Mouse (Mus musculus): ENCODE measurements around the gene Pcbp3.
A peak's percentile ranks its signal among the peaks of the same experiment; 100 is the strongest.

Pcbp3 gene

GRCm38 (mm10) chr10:76844901-76845300, 116.8 kb downstream of the Pcbp3 start:
- no peak for DNase-seq (ENCODE audit: low read depth, low spot score)

- no peak for DNase-seq (ENCODE audit: low read depth, low spot score)
These were observed 117.3 kb downstream of the Pcbp3 start for GRCm38 (mm10) chr10:76844365-76844764.

GRCm38 (mm10) chr10:76842087-76842486, 119.6 kb downstream of the Pcbp3 start:
- DNase-seq (ENCODE audit: low read depth, low spot score): no peak

- DNase-seq (ENCODE audit: low read depth, low spot score): no peak
These were observed 120.5 kb downstream of the Pcbp3 start for GRCm38 (mm10) chr10:76841220-76841619.

- DNase-seq (ENCODE audit: low read depth, low spot score): no peak
These were observed 121.1 kb downstream of the Pcbp3 start for GRCm38 (mm10) chr10:76840566-76840965.

- DNase-seq (ENCODE audit: low read depth, low spot score): peak; percentile 90
These were observed 126.0 kb downstream of the Pcbp3 start for GRCm38 (mm10) chr10:76835497-76836357.

GRCm38 (mm10) chr10:76832841-76833240, 128.8 kb downstream of the Pcbp3 start:
- DNase-seq (ENCODE audit: low read depth, low spot score): no peak

- DNase-seq (ENCODE audit: low read depth, low spot score): no peak
These were observed 129.8 kb downstream of the Pcbp3 start for GRCm38 (mm10) chr10:76831915-76832314.

- DNase-seq (ENCODE audit: low read depth, low spot score): no peak
These were observed 130.5 kb downstream of the Pcbp3 start for GRCm38 (mm10) chr10:76831151-76831550.

GRCm38 (mm10) chr10:76828936-76829335, 132.8 kb downstream of the Pcbp3 start:
- DNase-seq (ENCODE audit: low read depth, low spot score): no peak

- no peak for DNase-seq (ENCODE audit: low read depth, low spot score)
These were observed 139.0 kb downstream of the Pcbp3 start for GRCm38 (mm10) chr10:76822698-76823097.

- no peak for DNase-seq (ENCODE audit: low read depth, low spot score)
These were observed 142.4 kb downstream of the Pcbp3 start for GRCm38 (mm10) chr10:76819321-76819720.

GRCm38 (mm10) chr10:76818337-76818736, 143.3 kb downstream of the Pcbp3 start:
- no peak for DNase-seq (ENCODE audit: low read depth, low spot score)

- DNase-seq (ENCODE audit: low read depth, low spot score): no peak
These were observed 144.8 kb downstream of the Pcbp3 start for GRCm38 (mm10) chr10:76816930-76817329.

- no peak for DNase-seq (ENCODE audit: low read depth, low spot score)
These were observed 145.3 kb downstream of the Pcbp3 start for GRCm38 (mm10) chr10:76816436-76816835.

GRCm38 (mm10) chr10:76815481-76815880, 146.2 kb downstream of the Pcbp3 start:
- DNase-seq (ENCODE audit: low read depth, low spot score): no peak

GRCm38 (mm10) chr10:76814811-76815210, 146.9 kb downstream of the Pcbp3 start:
- DNase-seq (ENCODE audit: low read depth, low spot score): no peak

GRCm38 (mm10) chr10:76809916-76810660, 151.6 kb downstream of the Pcbp3 start:
- no peak for DNase-seq (ENCODE audit: low read depth, low spot score)

GRCm38 (mm10) chr10:76809439-76809838, 152.2 kb downstream of the Pcbp3 start:
- DNase-seq (ENCODE audit: low read depth, low spot score): no peak

- no peak for DNase-seq (ENCODE audit: low read depth, low spot score)
These were observed 153.0 kb downstream of the Pcbp3 start for GRCm38 (mm10) chr10:76808446-76809400.

GRCm38 (mm10) chr10:76802500-76802885, 159.2 kb downstream of the Pcbp3 start:
- DNase-seq (ENCODE audit: low read depth, low spot score): no peak

Measured in forelimb bud, embryonic 11.5 days (tissue).